Mouse (Mus musculus) midbrain, postnatal 0 days (tissue): ENCODE measurements around the gene Gm42688. TPM values are rescaled to one million over a fixed set of nuclear protein-coding genes. Genes with fewer than 3 reads are reported as not detected.

Experiments
- ATAC-seq: fragments of 200-750 bp; cut with Nextera tagmentation; 2 replicates; pipeline ENCODE4 v1.8.0; 2017; ENCODE audit warnings: moderate number of reproducible peaks, mild to moderate bottlenecking, moderate TSS enrichment, moderate library complexity; ENCODE audit not compliant: low FRiP score
- DNase-seq: peaks from one replicate; pipeline ENCODE4 v3.0.0-alpha.2; 2015; ENCODE audit warnings: low spot score
- H3K27ac ChIP-seq: fragments of 300-500 bp; sonication (generic); 2 replicates; pipeline ENCODE4 v1.5.1; 2014; ENCODE audit warnings: low read depth, mild to moderate bottlenecking, low read length, mixed read lengths
- H3K27me3 ChIP-seq: fragments of 300-500 bp; sonication (generic); 2 replicates; pipeline ENCODE4 v1.6.1; 2014; ENCODE audit warnings: low read length, control low read depth, mixed read lengths; ENCODE audit not compliant: insufficient read depth
- H3K36me3 ChIP-seq: fragments of 300-500 bp; sonication (generic); 2 replicates; pipeline ENCODE4 v1.6.1; 2014; ENCODE audit warnings: low read length, control low read depth, mixed read lengths; ENCODE audit not compliant: insufficient read depth
- H3K4me1 ChIP-seq: fragments of 300-500 bp; sonication (generic); 2 replicates; pipeline ENCODE4 v1.6.1; 2014; ENCODE audit warnings: mild to moderate bottlenecking, control low read depth, antibody characterized with exemption, low read length, mixed read lengths; ENCODE audit not compliant: insufficient read depth
- H3K4me2 ChIP-seq: fragments of 300-500 bp; sonication (generic); 2 replicates; pipeline ENCODE4 v1.6.1; 2014; ENCODE audit warnings: low read depth, mild to moderate bottlenecking, low read length, mixed read lengths; ENCODE audit not compliant: poor library complexity, severe bottlenecking
- H3K4me3 ChIP-seq: fragments of 300-500 bp; sonication (generic); 2 replicates; pipeline ENCODE4 v1.5.1; 2014; ENCODE audit warnings: low read depth, mild to moderate bottlenecking, low read length, moderate library complexity
- H3K9ac ChIP-seq: fragments of 300-500 bp; sonication (generic); replicated peaks from 2 replicates; pipeline ENCODE4 v1.6.1; 2014; ENCODE audit warnings: mild to moderate bottlenecking, low read length, moderate library complexity, mixed read lengths; ENCODE audit not compliant: poor library complexity, severe bottlenecking
- H3K9me3 ChIP-seq: fragments of 300-500 bp; sonication (generic); 2 replicates; pipeline ENCODE4 v1.6.1; 2016; ENCODE audit warnings: low read length, control low read depth
- CTCF ChIP-seq: IDR thresholded peaks from 2 replicates; pipeline ENCODE4 v1.5.1; 2016; ENCODE audit warnings: antibody characterized with exemption, mild to moderate bottlenecking
- WGBS: fragments of 180-500 bp; shearing (Covaris S2); extraction: QIAGEN DNeasy Blood & Tissue Kit; methylation state at CpG from one replicate; pipeline ENCODE4 v1.1.7; 2014; 5-methylcytosine and 5-hydroxymethylcytosine counted together
- polyA plus RNA-seq: library from polyadenylated mRNA; unstranded; fragments of >200 nt; fragmentation: Nextera tagmentation; extraction: Ambion mirVana; gene quantifications from 2 replicates; pipeline ENCODE4 v1.2.1, GENCODE M21; 2015
- total RNA-seq: library from RNA; depleted of rRNA; stranded (reverse); fragments of >200 nt; gene quantifications from 2 replicates; pipeline ENCODE4 v1.2.3, GENCODE M21; 2014

The Gm42688 gene
- total and polyA plus RNA-seq, 2 experiments from 2014 or later = 3.5 to 4.4 TPM

GRCm38 (mm10) chr6:83147280-83147679, 45.9 kb downstream of the Gm42688 start:
- DNase-seq (no peak), ATAC-seq (no peak)
- H3K4me3 ChIP-seq = no peak overlapping the region
- TF ChIP-seq CTCF = no peak
- no peak overlapping the region for H3K9ac ChIP-seq
- WGBS = 50% methylated on average over 5 of the region's 7 CpGs
- 0 out of 2 replicates have a peak, but pooled peaks cover under 1% of the 10 kb centered on the region for H3K4me1 ChIP-seq
- H3K9me3 ChIP-seq = no peaks in the 10 kb centered on the region
- no peaks in the 10 kb centered on the region for H3K27me3 ChIP-seq
- H3K36me3 ChIP-seq = 0 out of 2 replicates have a peak, but pooled peaks cover 2% of the 10 kb centered on the region
- no peak overlapping the region for H3K4me2 ChIP-seq
- no peak overlapping the region for H3K27ac ChIP-seq

DNA sequence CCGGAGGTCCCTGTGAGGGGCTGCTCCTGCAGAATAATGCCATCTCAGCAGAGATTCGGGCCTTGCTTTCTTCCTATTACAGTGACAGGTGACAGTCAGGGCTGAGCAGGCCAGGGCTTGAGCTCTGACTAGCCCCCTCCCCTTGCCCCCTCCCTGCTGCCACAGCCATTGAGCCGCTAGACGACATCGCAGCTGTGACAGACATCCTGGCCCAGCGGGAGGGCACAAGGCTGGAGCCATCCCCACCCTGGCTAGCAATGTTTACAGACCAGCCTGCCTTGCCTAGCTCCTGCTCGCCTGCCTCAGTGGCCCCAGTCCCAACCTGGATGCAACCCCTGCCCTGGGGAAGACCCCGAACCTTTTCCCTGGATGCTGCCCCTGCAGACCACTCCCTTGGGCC, 50.3 kb downstream of the Gm42688 start:
- H3K9ac ChIP-seq = no peak overlapping the region; the same call in 1 of the 2 replicates
- TF ChIP-seq CTCF = no peak
- no peak for ATAC-seq
- H3K4me3 ChIP-seq = no peak overlapping the region
- H3K27me3 ChIP-seq = no peaks in the 10 kb centered on the region
- H3K4me1 ChIP-seq = peaks cover 9% of the 10 kb centered on the region; the same call in 1 of the 2 replicates
- no peak for DNase-seq
- H3K36me3 ChIP-seq = 0 out of 2 replicates have a peak, but pooled peaks cover 14% of the 10 kb centered on the region
- no peaks in the 10 kb centered on the region for H3K9me3 ChIP-seq
- WGBS = 26% methylated on average over 8 of the region's 8 CpGs
- no peak overlapping the region for H3K27ac ChIP-seq
- H3K4me2 ChIP-seq = no peak overlapping the region

DNA sequence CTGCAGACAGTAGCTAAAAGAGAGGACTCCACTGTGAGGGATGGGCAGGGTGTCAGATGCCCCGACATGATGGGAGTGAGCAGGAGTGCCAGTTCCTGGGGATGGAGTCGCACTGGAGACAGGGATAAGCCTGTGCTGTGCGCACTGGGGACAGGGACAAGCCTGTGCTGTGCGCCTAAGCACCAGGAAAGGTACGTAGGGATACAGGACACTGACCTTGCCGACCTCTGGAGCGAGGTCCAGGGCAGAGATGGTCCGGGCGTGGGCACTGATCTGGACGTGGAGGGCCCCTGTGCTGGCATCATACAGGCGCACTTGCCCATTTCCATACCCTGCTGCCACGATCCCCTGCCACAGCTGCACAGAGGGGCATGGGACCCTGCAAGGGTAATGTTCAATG, 51.6 kb downstream of the Gm42688 start:
- Histone ChIP-seq H3K36me3 (0 out of 2 replicates have a peak, but pooled peaks cover 13% of the 10 kb centered on the region), H3K4me3 (no peak overlapping the region), H3K9ac (no peak overlapping the region), H3K27ac (no peak overlapping the region), H3K9me3 (no peaks in the 10 kb centered on the region), H3K4me2 (no peak overlapping the region), H3K4me1 (peaks cover 9% of the 10 kb centered on the region; the same call in 1 of the 2 replicates), H3K27me3 (no peaks in the 10 kb centered on the region)
- TF ChIP-seq CTCF = no peak
- ATAC-seq (no peak), DNase-seq (no peak)
- 88% methylated on average over 12 of the region's 12 CpGs for WGBS

- Histone ChIP-seq H3K9me3 (no peaks in the 10 kb centered on the region), H3K4me3 (no peak overlapping the region), H3K27me3 (no peaks in the 10 kb centered on the region), H3K4me1 (peaks cover 9% of the 10 kb centered on the region; the same call in 1 of the 2 replicates), H3K9ac (no peak overlapping the region), H3K36me3 (0 out of 2 replicates have a peak, but pooled peaks cover 11% of the 10 kb centered on the region), H3K4me2 (no peak overlapping the region), H3K27ac (no peak overlapping the region)
- no peak for DNase-seq
- TF ChIP-seq CTCF = no peak
- ATAC-seq = no peak
- 78% methylated on average over 5 of the region's 5 CpGs for WGBS
These were observed 52.1 kb downstream of the Gm42688 start for GRCm38 (mm10) chr6:83153485-83153884.

DNA sequence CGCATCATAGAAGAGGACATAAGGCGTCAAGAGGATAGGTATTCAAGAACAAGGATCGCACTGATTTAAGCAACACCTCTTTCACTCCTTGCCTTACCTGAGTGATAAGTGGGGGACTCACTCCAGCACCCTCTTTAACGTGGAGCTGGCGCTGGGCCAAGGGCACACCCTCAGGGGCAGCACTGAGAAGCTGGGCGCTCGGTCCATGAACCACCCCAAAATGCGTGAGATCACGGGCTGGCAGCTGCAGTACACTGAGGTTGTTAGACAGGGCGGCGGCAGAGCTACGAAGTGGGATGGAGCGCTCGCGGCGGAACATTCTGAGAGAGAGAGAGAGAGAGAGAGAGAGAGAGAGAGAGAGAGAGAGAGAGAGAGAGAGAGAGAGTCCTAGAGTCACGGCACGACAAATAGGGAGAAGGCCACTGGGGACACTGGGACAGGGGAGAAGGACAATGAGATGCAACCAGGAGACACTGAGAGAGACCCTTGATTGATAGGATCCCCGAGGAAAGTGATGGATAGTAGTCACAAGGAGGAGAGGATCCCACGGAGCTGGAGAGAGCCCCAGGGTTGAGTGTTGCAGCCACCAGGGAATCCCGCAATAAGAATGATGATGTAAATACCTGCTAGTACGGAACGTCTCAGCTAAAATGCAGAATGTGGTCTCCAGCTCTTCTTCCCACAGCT, 54.3 kb downstream of the Gm42688 start:
- peak overlapping the region; percentile 63 for H3K9ac ChIP-seq
- H3K27me3 ChIP-seq = peaks cover 6% of the 10 kb centered on the region
- 8% methylated on average over 23 of the region's 23 CpGs for WGBS
- peak overlapping the region; percentile 14; the same call in 1 of the 2 replicates for H3K27ac ChIP-seq
- no peak; the same call in 1 of the 2 replicates for TF ChIP-seq CTCF
- 0 out of 2 replicates have a peak, but pooled peaks cover 11% of the 10 kb centered on the region for H3K36me3 ChIP-seq
- DNase-seq = peak; percentile 38
- peak overlapping the region; percentile 83 for H3K4me2 ChIP-seq
- H3K4me1 ChIP-seq = peaks cover 9% of the 10 kb centered on the region; the same call in 1 of the 2 replicates
- ATAC-seq = peak; percentile 48
- no peaks in the 10 kb centered on the region for H3K9me3 ChIP-seq
- peak overlapping the region; percentile 53 for H3K4me3 ChIP-seq

DNA sequence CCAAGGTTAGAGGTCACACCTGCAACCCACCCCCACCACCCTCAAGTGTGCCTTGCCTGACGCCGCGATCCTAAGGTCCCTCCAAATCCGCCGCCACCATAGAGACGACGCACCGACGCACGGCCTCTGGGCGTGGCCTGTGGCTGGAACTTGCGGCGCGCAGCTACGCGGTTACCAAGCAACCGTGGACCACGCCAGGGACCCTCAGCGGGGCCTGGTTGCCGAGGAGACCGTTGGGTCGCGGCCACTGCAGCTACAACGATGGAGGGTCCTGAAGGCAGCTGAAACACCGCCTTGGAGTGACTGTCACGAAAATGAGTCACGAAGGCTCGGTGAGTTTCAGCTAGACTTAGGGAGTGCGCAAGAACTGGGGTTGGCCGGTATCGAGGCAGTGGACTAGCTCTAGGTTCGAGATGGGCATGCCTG, 54.9 kb downstream of the Gm42688 start, which contains the start of the genes Wdr54 and 1700003E16Rik:
Wdr54 (minus strand) TSS at position 139 of the 426 bp plus-strand sequence.
1700003E16Rik (plus strand) TSS at position 146 of the 426 bp plus-strand sequence.
- Histone ChIP-seq H3K27me3 (peaks cover 11% of the 10 kb centered on the region), H3K36me3 (0 out of 2 replicates have a peak, but pooled peaks cover 11% of the 10 kb centered on the region), H3K27ac (peak within 1 kb of the TSS; percentile 14; the same call in 1 of the 2 replicates), H3K4me1 (peaks cover 9% of the 10 kb centered on the region; the same call in 1 of the 2 replicates), H3K9ac (peak within 1 kb of the TSS; percentile 63), H3K4me3 (peak within 1 kb of the TSS; percentile 53), H3K4me2 (peak within 1 kb of the TSS; percentile 83), H3K9me3 (no peaks in the 10 kb centered on the region)
- ATAC-seq = peak; percentile 89
- TF ChIP-seq CTCF = no peak
- peak; percentile 92 for DNase-seq
- WGBS = under 1% methylated on average over 32 of the region's 32 CpGs
